Mouse (Mus musculus) hindbrain, postnatal 0 days (tissue): ENCODE measurements around the gene Madd. TPM values are rescaled to one million over a fixed set of nuclear protein-coding genes. Genes with fewer than 3 reads are reported as not detected.
"Not testable (repeated sequence)": the region's sequence is repeated elsewhere in the genome, so short reads cannot be mapped to it uniquely, and the experiment has no call there.

Experiments used
- ATAC-seq: fragments of 200-750 bp; cut with Nextera tagmentation; 2 replicates; pipeline ENCODE4 v1.8.0; 2017; ENCODE audit warnings: mild to moderate bottlenecking, moderate TSS enrichment, moderate library complexity
- DNase-seq: peaks from one replicate; pipeline ENCODE4 v3.0.0-alpha.2; 2015; ENCODE audit warnings: low spot score
- H3K27ac ChIP-seq: fragments of 300-500 bp; sonication (generic); 2 replicates; pipeline ENCODE4 v1.5.1; 2014; ENCODE audit warnings: mild to moderate bottlenecking
- H3K27me3 ChIP-seq: fragments of 300-500 bp; sonication (generic); 2 replicates; pipeline ENCODE4 v1.6.1; 2014; ENCODE audit warnings: low read length, mixed read lengths; ENCODE audit not compliant: insufficient read depth
- H3K36me3 ChIP-seq: fragments of 300-500 bp; sonication (generic); 2 replicates; pipeline ENCODE4 v1.6.1; 2014; ENCODE audit warnings: low read length, mixed read lengths; ENCODE audit not compliant: insufficient read depth
- H3K4me1 ChIP-seq: fragments of 300-500 bp; sonication (generic); 2 replicates; pipeline ENCODE4 v1.6.1; 2014; ENCODE audit warnings: antibody characterized with exemption, low read length, mixed read lengths; ENCODE audit not compliant: insufficient read depth
- H3K4me2 ChIP-seq: fragments of 300-500 bp; sonication (generic); 2 replicates; pipeline ENCODE4 v1.6.1; 2014; ENCODE audit warnings: low read depth, mild to moderate bottlenecking, low read length, moderate library complexity, mixed read lengths
- H3K4me3 ChIP-seq: fragments of 300-500 bp; sonication (generic); 2 replicates; pipeline ENCODE4 v1.5.1; 2014; ENCODE audit warnings: low read length
- H3K9ac ChIP-seq: fragments of 300-500 bp; sonication (generic); replicated peaks from 2 replicates; pipeline ENCODE4 v1.6.1; 2014; ENCODE audit warnings: mild to moderate bottlenecking, low read length, moderate library complexity, mixed read lengths
- H3K9me3 ChIP-seq: fragments of 300-500 bp; sonication (generic); 2 replicates; pipeline ENCODE4 v1.6.1; 2016; ENCODE audit warnings: low read length, mixed read lengths
- CTCF ChIP-seq: IDR thresholded peaks from 2 replicates; pipeline ENCODE4 v1.5.1; 2016; ENCODE audit warnings: antibody characterized with exemption, control low read depth, low read depth
- WGBS: fragments of 180-500 bp; shearing (Covaris S2); extraction: QIAGEN DNeasy Blood & Tissue Kit; methylation state at CpG from one replicate; pipeline ENCODE4 v1.1.7; 2014; 5-methylcytosine and 5-hydroxymethylcytosine counted together
- polyA plus RNA-seq: library from polyadenylated mRNA; unstranded; fragments of >200 nt; fragmentation: Nextera tagmentation; extraction: Ambion mirVana; gene quantifications from 2 replicates; pipeline ENCODE4 v1.2.1, GENCODE M21; 2015
- total RNA-seq: library from RNA; depleted of rRNA; stranded (reverse); fragments of >200 nt; gene quantifications from 2 replicates; pipeline ENCODE4 v1.2.3, GENCODE M21; 2014

Gene Madd
- total and polyA plus RNA-seq, 2 experiments from 2014 or later = 31.3 to 64.2 TPM

GRCm38 (mm10) chr2:91114781-91115577 is 68.7 kb downstream of the Madd start:
- 8% methylated on average over 42 of the region's 42 CpGs for WGBS
- peak; percentile 74 for ATAC-seq

GRCm38 (mm10) chr2:91113852-91114251 is 69.8 kb downstream of the Madd start:
- Histone ChIP-seq H3K36me3 (no peaks in the 10 kb centered on the region), H3K9me3 (no peaks in the 10 kb centered on the region), H3K4me1 (no peaks in the 10 kb centered on the region), H3K27ac (no peak overlapping the region), H3K4me3 (no peak overlapping the region), H3K9ac (no peak overlapping the region), H3K4me2 (no peak overlapping the region), H3K27me3 (no peaks in the 10 kb centered on the region)
- no peak for ATAC-seq
- DNase-seq = no peak
- TF ChIP-seq CTCF = no peak
- 74% methylated on average over 6 of the region's 6 CpGs for WGBS

More at GRCm38 (mm10) chr2:91114781-91115577, 68.7 kb downstream of the Madd start:
- no peaks in the 10 kb centered on the region for H3K27me3 ChIP-seq
- peak overlapping the region; percentile 68 for H3K4me2 ChIP-seq
- H3K4me3 ChIP-seq = peak overlapping the region; percentile 34
- 0 out of 2 replicates have a peak overlapping the region, but pooled peaks have one; percentile 30 for H3K9ac ChIP-seq
- no peaks in the 10 kb centered on the region for H3K36me3 ChIP-seq
- peak; percentile 92 for DNase-seq
- peak; percentile 98 for TF ChIP-seq CTCF
- no peaks in the 10 kb centered on the region for H3K9me3 ChIP-seq
- H3K27ac ChIP-seq = no peak overlapping the region
- no peaks in the 10 kb centered on the region for H3K4me1 ChIP-seq

- TF ChIP-seq CTCF = no peak
- Histone ChIP-seq H3K27ac (no peak overlapping the region), H3K9me3 (no peaks in the 10 kb centered on the region), H3K27me3 (no peaks in the 10 kb centered on the region), H3K9ac (no peak overlapping the region), H3K4me2 (no peak overlapping the region), H3K4me3 (no peak overlapping the region), H3K36me3 (no peaks in the 10 kb centered on the region), H3K4me1 (no peaks in the 10 kb centered on the region)
- ATAC-seq (no peak), DNase-seq (no peak)
- 84% methylated on average over 10 of the region's 10 CpGs for WGBS
Measured at GRCm38 (mm10) chr2:91113334-91113733, 70.3 kb downstream of the Madd start.

- no peak overlapping the region for H3K27ac ChIP-seq
- ATAC-seq = no peak
- TF ChIP-seq CTCF = no peak
- no peak for DNase-seq
- H3K4me2 ChIP-seq = no peak overlapping the region
- H3K36me3 ChIP-seq = no peaks in the 10 kb centered on the region
- 69% methylated on average over 4 of the region's 4 CpGs for WGBS
- H3K27me3 ChIP-seq = no peaks in the 10 kb centered on the region
- no peaks in the 10 kb centered on the region for H3K4me1 ChIP-seq
- no peaks in the 10 kb centered on the region for H3K9me3 ChIP-seq
- H3K9ac ChIP-seq = no peak overlapping the region
- no peak overlapping the region for H3K4me3 ChIP-seq
Measured at GRCm38 (mm10) chr2:91112491-91112890, 71.1 kb downstream of the Madd start.

- H3K27me3 ChIP-seq, ATAC-seq, H3K27ac ChIP-seq, H3K4me1 ChIP-seq, H3K4me2 ChIP-seq, H3K4me3 ChIP-seq, H3K9ac ChIP-seq, DNase-seq, H3K9me3 ChIP-seq, H3K36me3 ChIP-seq: not testable (repeated sequence)
- WGBS = 95% methylated on average over 3 of the region's 3 CpGs
Measured at GRCm38 (mm10) chr2:91111832-91112231, 71.8 kb downstream of the Madd start.

- ATAC-seq (no peak), DNase-seq (no peak)
- Histone ChIP-seq H3K27me3 (no peaks in the 10 kb centered on the region), H3K4me3 (no peak overlapping the region), H3K36me3 (no peaks in the 10 kb centered on the region), H3K9ac (no peak overlapping the region), H3K9me3 (no peaks in the 10 kb centered on the region), H3K4me2 (no peak overlapping the region), H3K4me1 (no peaks in the 10 kb centered on the region), H3K27ac (no peak overlapping the region)
- 83% methylated on average over 6 of the region's 6 CpGs for WGBS
- TF ChIP-seq CTCF = peak; percentile 23; the same call in 1 of the 2 replicates
Measured at GRCm38 (mm10) chr2:91110429-91110828, 73.2 kb downstream of the Madd start.

- H3K4me3 ChIP-seq = no peak overlapping the region
- no peak for TF ChIP-seq CTCF
- H3K27me3 ChIP-seq = no peaks in the 10 kb centered on the region
- H3K27ac ChIP-seq = no peak overlapping the region
- H3K9ac ChIP-seq = no peak overlapping the region
- H3K36me3 ChIP-seq = no peaks in the 10 kb centered on the region
- no peak overlapping the region for H3K4me2 ChIP-seq
- DNase-seq = no peak
- 94% methylated on average over 5 of the region's 5 CpGs for WGBS
- no peak for ATAC-seq
- no peaks in the 10 kb centered on the region for H3K9me3 ChIP-seq
- H3K4me1 ChIP-seq = no peaks in the 10 kb centered on the region
Measured at GRCm38 (mm10) chr2:91109807-91110385, 73.7 kb downstream of the Madd start.
